Mouse (Mus musculus): ENCODE measurements around the gene Prpf19. TPM values are rescaled to one million over a fixed set of nuclear protein-coding genes. Genes with fewer than 3 reads are reported as not detected.
A peak's percentile ranks its signal among the peaks of the same experiment; 100 is the strongest.

Prpf19 gene
- total and polyA plus RNA-seq, 2 experiments = 95.5 to 184 TPM

- H3K36me3 ChIP-seq (ENCODE audit: control insufficient read depth, insufficient read depth, low read length) = peaks cover 43% of the 10 kb centered on the region
- peak; percentile 60 for DNase-seq (ENCODE audit: extremely low read depth, low read depth, low spot score)
- WGBS = 48% methylated on average over 7 of the region's 7 CpGs
- TF ChIP-seq CTCF (IDR thresholded peaks at IDR 0.05; ENCODE audit: low read depth, low read length) = no peak
- no peak for TF ChIP-seq POLR2A (IDR thresholded peaks at IDR 0.05; ENCODE audit: extremely low read depth, insufficient read depth, low read length)
- 0 out of 2 replicates have a peak overlapping the region, but pooled peaks have one; percentile 21 for H3K9ac ChIP-seq (ENCODE audit: low read depth, low read length)
- H3K27me3 ChIP-seq (ENCODE audit: control insufficient read depth, insufficient read depth, low read length) = no peaks in the 10 kb centered on the region
- peak overlapping the region; percentile 42 for H3K27ac ChIP-seq (replicated peaks; ENCODE audit: insufficient read depth, low read depth, low read length)
- no peaks in the 10 kb centered on the region for H3K79me2 ChIP-seq (ENCODE audit: control insufficient read depth, insufficient read depth, low read length)
- H3K4me3 ChIP-seq (ENCODE audit: insufficient read depth, low read depth, low read length) = no peak overlapping the region
- H3K4me1 ChIP-seq (ENCODE audit: control insufficient read depth, insufficient read depth, low read length) = peaks cover 11% of the 10 kb centered on the region
These were observed 10.1 kb downstream of the Prpf19 start for GRCm38 (mm10) chr19:10904927-10905727.

- Histone ChIP-seq H3K27me3 (ENCODE audit: control insufficient read depth, insufficient read depth, low read length) (no peaks in the 10 kb centered on the region), H3K36me3 (ENCODE audit: control insufficient read depth, insufficient read depth, low read length) (peaks cover 42% of the 10 kb centered on the region), H3K4me3 (ENCODE audit: insufficient read depth, low read depth, low read length) (no peak overlapping the region), H3K9ac (ENCODE audit: low read depth, low read length) (no peak overlapping the region), H3K79me2 (ENCODE audit: control insufficient read depth, insufficient read depth, low read length) (no peaks in the 10 kb centered on the region), H3K4me1 (ENCODE audit: control insufficient read depth, insufficient read depth, low read length) (peaks cover 11% of the 10 kb centered on the region), H3K27ac (replicated peaks; ENCODE audit: insufficient read depth, low read depth, low read length) (peak overlapping the region; percentile 4; the same call in 1 of the 2 replicates)
- WGBS = 82% methylated on average over 5 of the region's 5 CpGs
- DNase-seq (ENCODE audit: extremely low read depth, low read depth, low spot score) = no peak
- no peak for TF ChIP-seq POLR2A (IDR thresholded peaks at IDR 0.05; ENCODE audit: extremely low read depth, insufficient read depth, low read length)
- TF ChIP-seq CTCF (IDR thresholded peaks at IDR 0.05; ENCODE audit: low read depth, low read length) = no peak
These were observed 10.6 kb downstream of the Prpf19 start for GRCm38 (mm10) chr19:10905728-10906000.

GRCm38 (mm10) chr19:10907891-10908290 is 12.9 kb downstream of the Prpf19 start:
- Histone ChIP-seq H3K27me3 (ENCODE audit: control insufficient read depth, insufficient read depth, low read length) (no peaks in the 10 kb centered on the region), H3K27ac (replicated peaks; ENCODE audit: insufficient read depth, low read depth, low read length) (no peak overlapping the region), H3K79me2 (ENCODE audit: control insufficient read depth, insufficient read depth, low read length) (no peaks in the 10 kb centered on the region), H3K9ac (ENCODE audit: low read depth, low read length) (no peak overlapping the region), H3K4me3 (ENCODE audit: insufficient read depth, low read depth, low read length) (no peak overlapping the region), H3K36me3 (ENCODE audit: control insufficient read depth, insufficient read depth, low read length) (peaks cover 19% of the 10 kb centered on the region), H3K4me1 (ENCODE audit: control insufficient read depth, insufficient read depth, low read length) (peaks cover 11% of the 10 kb centered on the region)
- peak; percentile 61 for DNase-seq (ENCODE audit: extremely low read depth, low read depth, low spot score)
- 28% methylated on average over 3 of the region's 3 CpGs for WGBS
- TF ChIP-seq POLR2A (IDR thresholded peaks at IDR 0.05; ENCODE audit: extremely low read depth, insufficient read depth, low read length) (no peak), CTCF (IDR thresholded peaks at IDR 0.05; ENCODE audit: low read depth, low read length) (peak; percentile 72; the same call in 1 of the 2 replicates)

- WGBS = 79% methylated on average over 6 of the region's 6 CpGs
- no peak overlapping the region for H3K9ac ChIP-seq (ENCODE audit: low read depth, low read length)
- no peaks in the 10 kb centered on the region for H3K27me3 ChIP-seq (ENCODE audit: control insufficient read depth, insufficient read depth, low read length)
- TF ChIP-seq CTCF (IDR thresholded peaks at IDR 0.05; ENCODE audit: low read depth, low read length) (no peak), POLR2A (IDR thresholded peaks at IDR 0.05; ENCODE audit: extremely low read depth, insufficient read depth, low read length) (no peak)
- H3K27ac ChIP-seq (replicated peaks; ENCODE audit: insufficient read depth, low read depth, low read length) = no peak overlapping the region
- H3K4me3 ChIP-seq (ENCODE audit: insufficient read depth, low read depth, low read length) = no peak overlapping the region
- no peak for DNase-seq (ENCODE audit: extremely low read depth, low read depth, low spot score)
- peaks cover 9% of the 10 kb centered on the region for H3K36me3 ChIP-seq (ENCODE audit: control insufficient read depth, insufficient read depth, low read length)
- peaks cover 7% of the 10 kb centered on the region for H3K4me1 ChIP-seq (ENCODE audit: control insufficient read depth, insufficient read depth, low read length)
- H3K79me2 ChIP-seq (ENCODE audit: control insufficient read depth, insufficient read depth, low read length) = no peaks in the 10 kb centered on the region
These were observed 14.2 kb downstream of the Prpf19 start for GRCm38 (mm10) chr19:10909087-10909721.

DNA sequence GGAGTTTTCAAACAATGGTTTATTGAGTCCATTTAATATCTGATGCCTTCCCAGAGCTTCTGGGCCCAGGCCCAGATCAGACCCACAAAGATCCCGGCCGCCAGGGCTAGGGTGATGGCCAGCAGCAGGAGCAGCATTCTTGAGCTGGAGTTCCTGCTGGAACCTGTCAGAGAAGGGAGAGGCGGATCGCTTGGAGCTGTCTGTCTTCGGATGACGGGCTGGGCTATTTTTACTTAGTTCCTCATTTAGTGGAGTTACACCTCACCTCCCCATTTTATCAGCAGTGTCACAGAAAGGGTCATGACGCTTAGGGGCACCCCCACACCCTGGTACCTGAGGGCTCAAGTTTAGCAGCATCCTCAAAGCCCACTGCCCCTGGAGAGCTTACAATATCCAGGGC is 19.3 kb downstream of the Prpf19 start:
- H3K79me2 ChIP-seq (ENCODE audit: control insufficient read depth, insufficient read depth, low read length) = no peaks in the 10 kb centered on the region
- H3K9ac ChIP-seq (ENCODE audit: low read depth, low read length) = no peak overlapping the region
- TF ChIP-seq POLR2A (IDR thresholded peaks at IDR 0.05; ENCODE audit: extremely low read depth, insufficient read depth, low read length) = no peak
- no peak for TF ChIP-seq CTCF (IDR thresholded peaks at IDR 0.05; ENCODE audit: low read depth, low read length)
- no peaks in the 10 kb centered on the region for H3K27me3 ChIP-seq (ENCODE audit: control insufficient read depth, insufficient read depth, low read length)
- no peak overlapping the region for H3K4me3 ChIP-seq (ENCODE audit: insufficient read depth, low read depth, low read length)
- WGBS = 81% methylated on average over 7 of the region's 7 CpGs
- no peaks in the 10 kb centered on the region for H3K36me3 ChIP-seq (ENCODE audit: control insufficient read depth, insufficient read depth, low read length)
- no peaks in the 10 kb centered on the region for H3K4me1 ChIP-seq (ENCODE audit: control insufficient read depth, insufficient read depth, low read length)
- no peak overlapping the region for H3K27ac ChIP-seq (replicated peaks; ENCODE audit: insufficient read depth, low read depth, low read length)
- DNase-seq (ENCODE audit: extremely low read depth, low read depth, low spot score) = no peak

GRCm38 (mm10) chr19:10914870-10915269 is 19.8 kb downstream of the Prpf19 start:
- no peak for TF ChIP-seq CTCF (IDR thresholded peaks at IDR 0.05; ENCODE audit: low read depth, low read length)
- TF ChIP-seq POLR2A (IDR thresholded peaks at IDR 0.05; ENCODE audit: extremely low read depth, insufficient read depth, low read length) = no peak
- Histone ChIP-seq H3K79me2 (ENCODE audit: control insufficient read depth, insufficient read depth, low read length) (no peaks in the 10 kb centered on the region), H3K36me3 (ENCODE audit: control insufficient read depth, insufficient read depth, low read length) (no peaks in the 10 kb centered on the region), H3K9ac (ENCODE audit: low read depth, low read length) (no peak overlapping the region), H3K27me3 (ENCODE audit: control insufficient read depth, insufficient read depth, low read length) (no peaks in the 10 kb centered on the region), H3K4me1 (ENCODE audit: control insufficient read depth, insufficient read depth, low read length) (no peaks in the 10 kb centered on the region), H3K27ac (replicated peaks; ENCODE audit: insufficient read depth, low read depth, low read length) (no peak overlapping the region), H3K4me3 (ENCODE audit: insufficient read depth, low read depth, low read length) (no peak overlapping the region)
- WGBS = 79% methylated on average over 2 of the region's 2 CpGs
- no peak for DNase-seq (ENCODE audit: extremely low read depth, low read depth, low spot score)

All from liver, adult 2 months (tissue).